Mouse (Mus musculus) kidney, postnatal 14 days (tissue): Measurements from ENCODE around the gene Wif1.
A peak's percentile ranks its signal among the peaks of the same experiment; 100 is the strongest.

Experiments used
- DNase-seq: peaks from one replicate; pipeline ENCODE4 v3.0.0; 2022; ENCODE audit warnings: mixed read lengths

Gene Wif1

DNA sequence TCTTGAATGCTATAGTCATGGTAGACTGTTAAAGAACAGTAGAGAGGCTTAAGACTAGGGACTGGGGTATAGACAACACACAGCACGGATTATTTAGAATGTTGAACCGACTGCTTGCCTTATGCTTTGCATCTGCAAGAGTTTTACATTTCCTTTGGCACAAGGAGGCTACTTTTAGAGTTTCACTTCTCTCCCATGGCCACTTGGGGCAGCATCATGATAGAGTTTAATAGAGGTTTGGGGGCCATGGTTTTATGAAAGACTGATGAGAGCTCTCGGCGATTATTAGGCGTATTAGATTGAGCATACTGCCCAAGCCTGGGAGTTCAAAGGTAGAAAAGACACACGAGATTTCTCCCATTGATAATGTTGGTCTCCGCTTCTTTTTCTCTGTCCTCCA, 37.0 kb downstream of the Wif1 start:
- DNase-seq, result no peak

GRCm38 (mm10) chr10:121080500-121080899, 46.7 kb downstream of the Wif1 start:
- DNase-seq, result no peak

DNA sequence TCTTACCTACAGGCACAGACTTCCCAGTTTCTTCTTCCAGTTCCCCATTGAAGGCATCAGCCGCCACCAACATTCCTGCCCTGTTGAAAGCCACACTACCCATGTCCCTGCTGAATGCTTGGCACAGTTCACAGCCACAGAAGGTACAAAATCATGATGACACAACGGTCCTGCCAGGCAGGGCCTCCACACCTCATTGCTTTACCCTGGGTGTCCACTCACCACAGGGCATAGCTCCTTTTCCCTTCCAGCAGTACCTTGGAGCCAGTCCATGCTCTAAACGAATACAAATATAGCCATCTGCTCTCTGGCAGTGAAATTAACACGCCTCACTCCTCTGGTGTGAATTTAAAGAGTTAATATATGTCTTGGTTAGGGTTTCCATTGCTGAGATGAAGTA, 49.1 kb downstream of the Wif1 start:
- DNase-seq, result no peak

DNA sequence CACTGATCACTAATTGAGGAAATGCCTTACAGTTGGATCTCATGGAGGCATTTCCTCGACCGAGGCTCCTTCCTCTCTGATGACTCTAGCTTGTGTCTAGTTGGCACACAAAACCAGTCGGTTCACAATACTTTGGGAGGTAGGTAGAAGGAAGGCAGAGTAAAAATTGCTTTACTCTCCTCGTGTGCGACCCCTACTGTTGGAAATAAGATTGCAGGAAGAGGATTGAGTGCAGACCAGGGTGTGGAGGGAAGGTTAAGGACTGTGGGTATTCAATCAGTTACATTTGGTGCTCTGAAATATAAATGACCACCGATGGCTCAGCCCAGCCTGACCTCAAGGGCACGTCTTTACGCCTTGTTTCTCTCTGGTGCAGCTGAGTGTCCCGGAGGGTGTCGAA, 49.8 kb downstream of the Wif1 start:
- no peak for DNase-seq

DNA sequence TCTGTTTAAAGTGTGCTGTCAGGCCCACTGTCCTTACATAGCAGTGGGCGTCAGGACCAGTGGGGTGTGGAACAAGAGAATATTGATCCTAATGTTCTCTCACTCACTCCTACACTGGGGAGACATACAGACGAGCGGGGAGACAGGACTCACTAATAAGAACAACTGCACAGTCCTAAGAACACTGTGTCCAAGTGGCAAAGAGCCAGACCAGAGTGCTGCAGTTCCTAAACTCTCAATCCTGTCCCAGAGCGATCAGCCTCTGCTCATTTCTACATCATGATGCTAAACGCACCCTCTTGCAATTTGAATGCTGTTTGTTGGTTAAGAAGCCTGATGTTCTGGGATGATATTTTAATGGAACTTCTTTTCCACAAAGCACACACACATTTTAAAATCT, 54.9 kb downstream of the Wif1 start:
- DNase-seq, result no peak

- DNase-seq, result peak; percentile 16
These were observed 55.6 kb downstream of the Wif1 start for GRCm38 (mm10) chr10:121089312-121089711.

- DNase-seq, result no peak
These were observed 56.2 kb downstream of the Wif1 start for GRCm38 (mm10) chr10:121090006-121090405.

- no peak for DNase-seq
These were observed 62.2 kb downstream of the Wif1 start for GRCm38 (mm10) chr10:121095948-121096347.

GRCm38 (mm10) chr10:121098263-121098662, 64.5 kb downstream of the Wif1 start:
- DNase-seq, result no peak

DNA sequence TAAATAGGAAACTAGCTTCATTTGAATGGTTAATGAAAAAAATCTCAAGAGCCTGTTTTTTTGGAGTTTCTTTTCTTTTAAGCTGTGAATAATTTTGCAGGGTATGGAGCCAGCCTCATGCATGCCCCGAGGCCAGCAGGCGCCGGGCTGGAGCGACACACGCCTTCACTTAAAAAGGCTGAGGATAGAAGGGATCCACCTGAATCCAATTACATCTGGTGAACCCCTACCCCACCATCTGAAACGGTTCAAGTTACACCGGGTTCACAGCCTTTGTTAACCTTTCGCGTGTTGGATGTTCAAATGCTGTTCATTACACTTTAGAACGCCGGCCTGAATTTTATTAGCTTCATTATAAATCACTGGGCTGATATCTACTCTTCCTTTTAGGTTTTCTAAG, 65.9 kb downstream of the Wif1 start:
- no peak for DNase-seq

DNA sequence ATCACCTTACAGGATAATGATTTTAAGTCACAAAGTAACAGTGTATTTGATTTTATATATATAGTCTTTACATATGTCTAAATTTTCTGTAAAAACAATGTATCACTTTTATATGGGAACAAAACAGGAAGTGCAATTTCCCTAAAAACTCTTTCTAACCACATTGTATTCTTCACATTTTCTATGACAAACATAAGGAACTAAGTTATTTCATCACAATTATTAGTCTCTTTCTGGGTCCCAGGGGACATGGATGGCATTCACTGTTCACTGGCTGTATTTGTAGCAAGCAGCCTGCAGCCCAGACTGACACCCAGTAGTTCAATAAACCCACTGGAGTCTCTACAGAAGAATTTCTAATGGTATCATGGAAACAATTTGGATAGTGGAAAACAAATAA, 82.4 kb downstream of the Wif1 start:
- DNase-seq, result no peak

DNA sequence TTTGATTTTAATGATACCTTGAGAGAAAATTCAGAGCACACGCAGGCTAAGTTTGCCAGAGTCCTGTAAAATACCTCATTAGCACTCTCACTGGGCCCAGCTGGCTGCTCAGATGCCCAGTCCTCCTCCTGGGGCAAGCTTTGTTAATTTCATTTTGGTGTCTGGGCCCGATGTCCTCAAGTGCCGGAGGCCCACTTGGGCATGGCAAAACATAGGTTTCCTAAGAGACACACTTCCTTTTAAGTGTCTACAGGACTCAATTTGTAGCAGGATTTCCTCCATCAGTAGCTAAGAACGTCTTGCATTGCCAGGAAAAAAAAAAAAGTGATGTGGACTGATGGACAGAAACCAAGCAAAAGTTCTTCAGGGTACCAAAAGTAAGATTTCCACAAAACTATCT, 82.9 kb downstream of the Wif1 start:
- DNase-seq, result no peak

DNA sequence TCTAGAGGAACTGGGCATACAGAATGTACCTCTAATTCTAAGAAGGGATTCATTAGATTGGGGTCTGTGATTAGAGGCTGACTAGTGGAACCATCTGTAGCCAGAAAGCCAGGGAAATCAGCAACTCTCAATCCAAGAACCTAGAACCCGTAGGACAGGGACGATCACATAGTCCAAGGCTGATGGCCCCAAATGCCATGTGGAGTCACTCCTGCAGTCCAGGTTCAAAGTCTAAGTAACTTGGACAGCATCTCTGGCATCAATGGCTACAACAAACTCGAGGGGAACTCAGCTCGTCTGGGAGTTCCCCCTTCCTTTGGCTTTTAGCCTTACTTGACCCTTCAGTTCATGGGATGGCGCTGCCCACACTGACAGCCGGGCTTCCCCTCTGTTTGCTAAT, 87.0 kb downstream of the Wif1 start:
- no peak for DNase-seq

DNA sequence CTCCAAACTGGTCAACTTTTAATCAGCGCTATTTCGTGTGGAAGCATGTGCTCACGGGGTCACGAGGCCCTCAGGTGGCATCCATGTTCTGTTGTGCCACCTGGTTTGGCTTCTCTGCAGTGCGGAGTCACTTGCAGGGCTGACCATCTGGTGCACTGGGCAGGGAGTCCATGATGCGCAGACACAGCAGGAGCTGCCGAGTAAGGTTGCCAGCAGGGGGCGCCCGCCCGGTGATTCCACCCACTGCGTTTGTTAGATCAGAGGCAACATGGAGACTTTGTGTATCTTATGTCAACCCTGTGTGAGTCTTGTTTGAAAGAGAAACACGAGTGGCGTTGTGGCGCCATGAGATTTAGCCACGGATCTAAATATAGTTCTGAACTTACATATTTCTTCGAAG, 90.7 kb downstream of the Wif1 start:
- DNase-seq, result peak; percentile 15

- no peak for DNase-seq
These were observed 95.5 kb downstream of the Wif1 start for GRCm38 (mm10) chr10:121129000-121129925.
